Mouse (Mus musculus) intestine, embryonic 16.5 days (tissue): Measurements from ENCODE around the gene Olfr765. TPM values are rescaled to one million over a fixed set of nuclear protein-coding genes. Genes with fewer than 3 reads are reported as not detected.

ENCODE experiments used
- ATAC-seq: fragments of 200-750 bp; cut with Nextera tagmentation; 2 replicates; pipeline ENCODE4 v1.8.0; 2017; ENCODE audit warnings: moderate TSS enrichment, moderate library complexity
- H3K27ac ChIP-seq: fragments of 300-500 bp; sonication (generic); 2 replicates; pipeline ENCODE4 v1.5.1; 2014; ENCODE audit warnings: mild to moderate bottlenecking, low read length
- H3K27me3 ChIP-seq: fragments of 300-500 bp; sonication (generic); replicated peaks from 2 replicates; pipeline ENCODE4 v1.6.1; 2014; ENCODE audit warnings: low read length, control low read depth, mixed read lengths; ENCODE audit not compliant: control insufficient read depth, insufficient read depth
- H3K36me3 ChIP-seq: fragments of 300-500 bp; sonication (generic); 2 replicates; pipeline ENCODE4 v1.6.1; 2014; ENCODE audit warnings: low read length, control low read depth; ENCODE audit not compliant: control insufficient read depth, insufficient read depth
- H3K4me1 ChIP-seq: fragments of 300-500 bp; sonication (generic); 2 replicates; pipeline ENCODE4 v1.6.1; 2014; ENCODE audit warnings: low read length, control low read depth, mixed read lengths; ENCODE audit not compliant: control insufficient read depth, insufficient read depth
- H3K4me2 ChIP-seq: fragments of 300-500 bp; sonication (generic); 2 replicates; pipeline ENCODE4 v1.6.1; 2014; ENCODE audit warnings: low read depth, low read length, control low read depth
- H3K4me3 ChIP-seq: fragments of 300-500 bp; sonication (generic); 2 replicates; pipeline ENCODE4 v1.5.1; 2014; ENCODE audit warnings: mild to moderate bottlenecking, low read length
- H3K9ac ChIP-seq: fragments of 300-500 bp; sonication (generic); 2 replicates; pipeline ENCODE4 v1.6.1; 2014; ENCODE audit warnings: low read depth, low read length
- H3K9me3 ChIP-seq: fragments of 300-500 bp; sonication (generic); 2 replicates; pipeline ENCODE4 v1.6.1; 2016; ENCODE audit warnings: low read length, control low read depth; ENCODE audit not compliant: control insufficient read depth
- WGBS: fragments of 180-500 bp; shearing (Covaris S2); extraction: QIAGEN DNeasy Blood & Tissue Kit; methylation state at CpG from one replicate; pipeline ENCODE4 v1.1.7; 2014; 5-methylcytosine and 5-hydroxymethylcytosine counted together
- polyA plus RNA-seq: library from polyadenylated mRNA; unstranded; fragments of >200 nt; fragmentation: Nextera tagmentation; extraction: Ambion mirVana; gene quantifications from 2 replicates; pipeline ENCODE4 v1.2.1, GENCODE M21; 2015

Gene Olfr765
- polyA plus RNA-seq, 1 experiment from 2014 or later: not detected

- Histone ChIP-seq H3K27ac (no peak within 1 kb of the TSS), H3K27me3 (no peaks in the 10 kb centered on the region), H3K9me3 (0 out of 2 replicates have a peak, but pooled peaks cover 5% of the 10 kb centered on the region), H3K9ac (no peak within 1 kb of the TSS), H3K4me3 (no peak within 1 kb of the TSS), H3K36me3 (no peaks in the 10 kb centered on the region), H3K4me2 (no peak within 1 kb of the TSS), H3K4me1 (no peaks in the 10 kb centered on the region)
- WGBS: 71% methylated on average over 2 of the region's 2 CpGs
- no peak for ATAC-seq
These were observed 39.4 kb downstream of the Olfr765 start, which contains the start of gene Olfr763 for GRCm38 (mm10) chr10:129010288-129010841. Gene Olfr763 (plus strand): TSS chr10:129010791.

GRCm38 (mm10) chr10:129004032-129004920, 45.5 kb downstream of the Olfr765 start:
- ATAC-seq: peak; percentile 96
- Histone ChIP-seq H3K4me2 (no peak overlapping the region), H3K9me3 (0 out of 2 replicates have a peak, but pooled peaks cover 5% of the 10 kb centered on the region), H3K36me3 (no peaks in the 10 kb centered on the region), H3K27me3 (no peaks in the 10 kb centered on the region), H3K4me1 (no peaks in the 10 kb centered on the region), H3K27ac (peak overlapping the region; percentile 69), H3K4me3 (no peak overlapping the region), H3K9ac (no peak overlapping the region)
- WGBS: 65% methylated on average over 14 of the region's 14 CpGs

- no peaks in the 10 kb centered on the region for H3K4me1 ChIP-seq
- ATAC-seq: no peak
- H3K4me3 ChIP-seq: no peak overlapping the region
- H3K36me3 ChIP-seq: no peaks in the 10 kb centered on the region
- H3K9me3 ChIP-seq: no peaks in the 10 kb centered on the region
- 75% methylated on average over 4 of the region's 4 CpGs for WGBS
- H3K27ac ChIP-seq: no peak overlapping the region
- no peaks in the 10 kb centered on the region for H3K27me3 ChIP-seq
- H3K9ac ChIP-seq: no peak overlapping the region
- H3K4me2 ChIP-seq: no peak overlapping the region
These were observed 53.2 kb downstream of the Olfr765 start for GRCm38 (mm10) chr10:128996523-128997040.

- no peak for ATAC-seq
These were observed 54.0 kb downstream of the Olfr765 start for GRCm38 (mm10) chr10:128995796-128996195.

More at GRCm38 (mm10) chr10:128995796-128996195, 54.0 kb downstream of the Olfr765 start:
- Histone ChIP-seq H3K36me3 (no peaks in the 10 kb centered on the region), H3K4me3 (no peak overlapping the region), H3K4me2 (no peak overlapping the region), H3K27me3 (no peaks in the 10 kb centered on the region), H3K9me3 (no peaks in the 10 kb centered on the region), H3K4me1 (no peaks in the 10 kb centered on the region), H3K9ac (no peak overlapping the region), H3K27ac (no peak overlapping the region)
- 92% methylated on average over 1 of the region's 1 CpGs for WGBS

Other genes starting within 250 kb of the Olfr765 start
- gene Dnajc14, start 245.9 kb downstream of the Olfr765 start, polyA plus RNA-seq: 45.5 and 45.8 TPM in 2 replicates
- 11.6 and 13.4 TPM in 2 replicates for gene Tmem198b, start 245.6 kb downstream of the Olfr765 start, polyA plus RNA-seq
- 154 and 172 TPM in 2 replicates for gene Sarnp, start 232.7 kb downstream of the Olfr765 start, polyA plus RNA-seq
- gene Ormdl2, start 228.4 kb downstream of the Olfr765 start, polyA plus RNA-seq: 126 and 132 TPM in 2 replicates
- 2.1 and 2.2 TPM in 2 replicates for gene Gdf11, start 158.3 kb downstream of the Olfr765 start, polyA plus RNA-seq
- 794 TPM in 2 replicates for gene Cd63, start 149.0 kb downstream of the Olfr765 start, polyA plus RNA-seq
- gene Rdh5, start 127.1 kb downstream of the Olfr765 start, polyA plus RNA-seq: 18.6 and 18.8 TPM in 2 replicates
- gene Bloc1s1, start 126.0 kb downstream of the Olfr765 start, polyA plus RNA-seq: 208 and 220 TPM in 2 replicates
- 3.3 and 3.7 TPM in 2 replicates for gene Itga7, start 116.2 kb downstream of the Olfr765 start, polyA plus RNA-seq
- gene Mettl7b, start 89.0 kb downstream of the Olfr765 start, polyA plus RNA-seq: 23.2 and 28.6 TPM in 2 replicates
- gene Olfr9, start 60.6 kb downstream of the Olfr765 start, polyA plus RNA-seq: not detected in 2 replicates
- not detected in 2 replicates for gene Olfr763, start 39.2 kb downstream of the Olfr765 start, polyA plus RNA-seq
- gene Olfr764-ps1, start 10.1 kb downstream of the Olfr765 start, polyA plus RNA-seq: not detected in 2 replicates
- not detected in 2 replicates for gene Olfr766-ps1, start 19.0 kb upstream of the Olfr765 start, polyA plus RNA-seq
- gene Olfr767, start 32.9 kb upstream of the Olfr765 start, polyA plus RNA-seq: not detected in 2 replicates
- gene Olfr768, start 49.4 kb upstream of the Olfr765 start, polyA plus RNA-seq: not detected in 2 replicates
- gene Olfr769, start 67.9 kb upstream of the Olfr765 start, polyA plus RNA-seq: not detected in 2 replicates
- gene Olfr770, start 89.0 kb upstream of the Olfr765 start, polyA plus RNA-seq: not detected in 2 replicates
- not detected in 2 replicates for gene Olfr771, start 114.8 kb upstream of the Olfr765 start, polyA plus RNA-seq
- not detected in 2 replicates for gene Olfr772, start 127.9 kb upstream of the Olfr765 start, polyA plus RNA-seq
- gene Olfr773, start 137.4 kb upstream of the Olfr765 start, polyA plus RNA-seq: not detected in 2 replicates
- not detected in 2 replicates for gene Olfr774, start 186.2 kb upstream of the Olfr765 start, polyA plus RNA-seq
- not detected in 2 replicates for gene Olfr775, start 198.4 kb upstream of the Olfr765 start, polyA plus RNA-seq
- not detected in 2 replicates for gene Olfr776, start 209.1 kb upstream of the Olfr765 start, polyA plus RNA-seq
- not detected in 2 replicates for gene Olfr777, start 221.5 kb upstream of the Olfr765 start, polyA plus RNA-seq